Mouse (Mus musculus) large intestine, adult 2 months (tissue): ENCODE results near the gene Ppp1r37. TPM values are rescaled to one million over a fixed set of nuclear protein-coding genes. Genes with fewer than 3 reads are reported as not detected.

ENCODE experiments used
- DNase-seq: peaks from one replicate; pipeline ENCODE4 v3.0.0-alpha.2; 2012; ENCODE audit warnings: low read depth, low spot score
- WGBS: fragments of 180-500 bp; shearing (Covaris S2); methylation state at CpG from one replicate; pipeline ENCODE4 v1.1.7; 2018; 5-methylcytosine and 5-hydroxymethylcytosine counted together
- polyA plus RNA-seq: library from polyadenylated mRNA; depleted of rRNA; stranded (reverse); fragments of >200 nt; gene quantifications from 2 replicates; pipeline ENCODE4 v1.2.3, GENCODE M21; 2012

The Ppp1r37 gene
- polyA plus RNA-seq, 1 experiment = 78.1 TPM

DNA sequence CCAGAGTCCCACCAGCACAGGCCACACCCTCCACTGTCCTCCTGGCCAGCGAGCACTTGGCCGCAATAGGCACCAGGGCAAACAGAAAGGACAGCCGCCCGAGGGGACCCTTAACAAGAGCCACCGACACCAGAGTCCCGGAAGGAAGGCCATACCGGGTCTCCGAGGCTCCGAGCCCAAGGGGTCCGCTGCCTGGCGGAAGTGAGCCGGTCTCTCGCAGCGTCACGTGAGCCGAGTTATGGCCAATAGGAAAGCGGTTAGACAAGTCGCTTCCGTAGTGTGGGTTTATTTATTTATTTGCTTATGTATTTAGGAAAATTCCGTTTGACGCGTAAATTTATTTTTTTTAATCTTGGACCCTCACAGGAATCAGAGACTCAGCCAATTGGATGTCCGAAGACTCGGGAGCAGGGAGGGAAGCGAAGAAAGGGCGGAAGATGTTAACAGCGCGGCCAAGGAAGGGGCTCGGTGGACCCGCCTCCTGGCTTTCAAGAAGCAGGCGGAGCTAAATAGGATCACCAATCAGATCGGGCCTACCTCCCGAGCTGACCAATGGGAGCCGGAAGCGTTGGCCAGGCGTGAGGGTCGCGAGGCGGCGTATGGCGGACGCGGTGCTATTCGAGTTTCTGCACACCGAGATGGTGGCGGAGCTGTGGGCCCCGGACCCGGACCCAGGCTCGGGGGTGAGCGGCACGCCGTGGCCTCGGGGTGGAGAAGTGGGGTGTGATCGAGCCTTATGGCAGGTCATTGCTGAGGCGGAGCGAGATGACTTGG is 54.5 kb downstream of the Ppp1r37 start, which contains the start of the genes Bloc1s3 and Trappc6a:
Gene Bloc1s3 (minus strand): TSS at position 218 of the 774 bp plus-strand sequence.
Gene Trappc6a (plus strand): TSS at position 246 of the 774 bp plus-strand sequence.
- WGBS = under 1% methylated on average over 56 of the region's 56 CpGs
- peak; percentile 86 for DNase-seq

DNA sequence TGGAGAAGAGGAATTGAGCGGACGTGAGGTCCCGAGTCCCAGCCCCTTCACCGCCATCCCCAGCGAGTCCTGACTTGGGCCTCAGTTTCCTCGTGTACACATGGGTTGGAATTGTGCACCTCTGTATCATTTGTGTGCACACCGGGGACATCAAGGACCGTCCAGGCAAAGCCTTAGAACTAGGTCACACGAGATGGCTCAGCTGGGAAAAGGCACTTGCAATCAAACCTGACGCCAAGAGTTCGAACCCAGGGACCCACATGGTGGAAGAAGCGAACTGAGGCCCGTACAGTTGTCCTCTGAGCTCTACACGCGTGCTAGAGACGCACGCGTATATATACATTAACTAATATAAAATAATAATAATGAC is 55.3 kb downstream of the Ppp1r37 start:
- 5% methylated on average over 18 of the region's 18 CpGs for WGBS
- no peak for DNase-seq

DNA sequence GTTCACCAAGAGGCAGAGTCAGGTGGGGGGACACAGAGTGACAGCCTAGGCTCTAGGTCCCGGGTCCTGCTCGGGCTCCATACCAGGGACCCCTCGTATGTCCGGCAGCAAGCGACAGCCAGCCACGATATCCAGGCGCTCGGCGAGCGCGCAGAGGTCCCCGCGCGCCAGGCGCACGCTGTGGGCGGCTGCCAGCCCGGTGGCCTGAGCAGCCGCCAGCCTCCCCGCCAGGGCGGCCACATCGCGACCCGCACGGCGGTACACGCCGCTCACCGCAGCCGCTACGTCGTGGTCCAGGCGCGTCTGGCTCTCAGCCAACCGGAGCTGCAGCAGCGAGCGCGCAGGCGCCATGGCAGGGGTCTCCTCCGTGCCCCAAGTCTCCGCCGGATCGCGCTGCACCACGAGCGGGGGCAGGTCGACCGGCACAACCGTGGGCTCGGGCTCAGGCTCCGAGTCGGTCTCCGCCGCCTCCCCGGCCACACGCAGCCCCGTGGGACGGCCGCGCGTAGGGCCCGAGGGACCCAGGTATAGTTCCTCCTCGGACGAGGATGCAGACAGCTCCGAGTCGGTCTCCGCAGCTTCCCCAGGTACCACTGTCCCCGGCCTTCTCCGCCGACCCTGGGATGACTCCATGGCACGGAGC is 55.8 kb downstream of the Ppp1r37 start:
- 18% methylated on average over 71 of the region's 71 CpGs for WGBS
- no peak for DNase-seq

DNA sequence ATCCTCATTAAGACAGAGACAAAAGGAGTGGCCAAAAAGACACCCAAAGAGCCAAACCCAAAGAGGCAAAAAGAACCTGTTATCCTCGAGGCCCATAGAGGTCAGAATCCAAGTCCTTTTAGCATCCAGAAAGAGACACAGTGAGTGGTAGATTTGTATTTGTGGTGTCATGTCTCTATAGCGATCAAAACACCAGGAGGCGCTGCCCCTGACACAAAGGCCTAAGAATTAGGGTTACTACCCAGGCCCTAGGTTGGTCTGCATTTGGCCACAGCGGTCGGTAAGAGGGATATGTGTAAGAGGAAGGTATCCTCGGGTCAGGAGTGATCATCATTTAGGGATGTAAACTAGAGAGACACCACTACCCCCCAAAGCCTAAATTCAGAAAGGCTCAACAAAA is 56.5 kb downstream of the Ppp1r37 start:
- WGBS = 63% methylated on average over 6 of the region's 6 CpGs
- DNase-seq = no peak

DNA sequence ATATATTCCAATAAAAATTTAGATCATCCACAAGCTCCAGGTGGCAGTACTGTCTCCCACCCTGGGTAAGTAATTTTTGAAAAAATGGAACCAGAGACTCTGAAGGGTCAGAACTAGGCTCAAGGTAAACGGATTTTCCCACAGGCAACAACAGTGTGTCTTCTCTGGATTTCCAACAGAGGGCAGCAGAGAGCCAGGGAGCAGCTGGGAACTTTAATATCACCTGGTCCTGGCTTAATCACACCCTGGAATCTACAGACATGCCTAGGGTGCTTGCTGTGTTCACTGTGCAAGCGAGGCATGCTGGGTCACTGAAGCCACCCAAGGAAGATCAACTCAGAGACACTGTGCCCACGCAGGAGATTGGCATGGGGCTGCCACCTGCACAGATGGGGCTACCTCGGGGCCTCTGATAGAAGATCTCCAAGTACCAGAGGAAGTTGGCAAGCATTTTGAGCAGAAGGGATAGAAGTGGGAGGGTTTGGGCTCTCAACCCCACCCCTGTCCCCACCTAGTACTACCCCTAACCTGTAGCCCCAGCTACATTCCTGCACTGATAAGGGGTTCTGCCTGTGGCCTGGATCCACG is 59.3 kb downstream of the Ppp1r37 start:
- DNase-seq = peak; percentile 57
- 21% methylated on average over 5 of the region's 5 CpGs for WGBS

DNA sequence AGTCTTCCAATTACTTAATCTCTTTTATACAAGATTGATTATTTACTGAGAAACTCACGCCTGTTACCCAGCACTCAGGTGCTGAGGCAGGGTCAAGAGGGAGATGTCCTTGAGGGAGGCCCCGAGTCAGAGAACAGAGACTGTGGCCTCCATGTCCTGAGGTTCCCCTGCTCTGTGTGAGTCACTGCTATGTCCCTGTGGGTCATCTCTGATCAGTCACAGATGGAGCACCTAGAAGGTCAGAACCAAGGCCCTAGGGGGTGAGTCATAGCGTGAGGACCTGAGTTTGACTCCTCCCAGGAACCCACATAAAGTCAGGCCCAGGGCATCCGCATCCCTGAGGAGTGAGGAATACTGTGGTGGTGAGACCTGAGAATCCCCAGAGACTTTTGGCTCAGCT is 61.2 kb downstream of the Ppp1r37 start:
- DNase-seq = no peak
- WGBS = 69% methylated on average over 4 of the region's 4 CpGs

DNA sequence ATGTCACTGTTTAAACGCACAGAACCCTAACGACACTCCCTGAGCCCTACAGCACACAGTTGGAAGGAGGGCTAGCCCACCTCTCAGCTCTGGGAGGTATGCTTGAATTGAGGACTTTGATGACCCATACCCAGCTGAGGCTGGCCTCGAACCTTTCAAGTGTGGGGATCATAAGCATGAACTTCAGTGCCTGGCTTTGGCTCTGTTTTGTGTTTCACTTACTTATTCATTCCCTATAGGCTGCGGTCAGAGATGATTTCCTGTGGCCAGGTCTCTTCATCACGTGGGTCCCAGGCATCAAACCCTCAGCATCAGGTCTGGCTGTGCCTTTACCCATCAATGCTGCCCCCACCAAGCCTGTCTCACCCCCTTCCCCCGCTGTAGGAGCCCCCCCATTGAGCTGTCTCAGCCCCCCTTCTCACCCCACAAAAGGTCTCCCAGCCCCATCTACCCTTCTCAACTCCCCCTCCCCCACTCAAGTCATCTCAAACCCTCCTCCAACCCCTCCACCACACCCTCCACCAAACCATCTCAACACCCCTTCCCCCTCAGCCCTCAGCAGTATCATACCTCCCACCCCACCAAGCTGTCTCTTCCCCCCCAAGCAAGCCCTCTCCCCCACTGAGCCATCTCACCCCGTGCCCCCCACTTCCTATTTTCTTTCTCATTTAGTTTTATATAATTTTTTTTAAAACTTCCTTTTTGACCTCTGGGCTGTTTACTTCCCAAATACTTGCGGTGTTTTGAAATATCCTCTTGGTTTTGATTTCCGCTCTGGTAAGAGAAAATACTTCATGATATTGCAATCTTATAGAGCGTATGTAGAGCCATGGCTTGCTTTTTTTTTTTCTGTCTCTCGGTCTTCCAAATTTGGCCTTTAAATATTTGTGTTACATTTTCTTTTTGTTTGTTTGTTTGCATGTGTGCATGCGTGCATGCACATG is 62.2 kb downstream of the Ppp1r37 start:
- 62% methylated on average over 12 of the region's 12 CpGs for WGBS
- no peak for DNase-seq

DNA sequence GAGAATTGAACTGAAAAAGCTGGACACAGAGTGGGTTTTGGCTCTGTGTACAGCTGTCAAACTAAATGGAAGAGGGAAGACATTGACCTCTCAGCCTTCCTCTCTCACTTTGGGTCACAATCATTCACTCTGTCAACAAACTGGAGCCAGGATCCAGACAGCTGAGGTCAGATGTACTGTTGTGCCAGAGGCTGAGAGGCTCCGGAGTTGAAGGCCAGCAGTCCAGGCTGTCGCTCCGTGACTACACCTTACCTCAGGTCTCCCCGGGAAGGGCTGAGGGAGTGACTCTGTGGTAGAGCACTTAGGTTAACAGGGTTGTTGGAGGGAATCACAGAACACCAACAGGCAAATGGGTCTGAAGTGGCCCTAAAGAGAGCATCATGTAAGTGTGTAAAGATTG is 64.5 kb downstream of the Ppp1r37 start:
- WGBS = 64% methylated on average over 4 of the region's 4 CpGs
- no peak for DNase-seq

DNA sequence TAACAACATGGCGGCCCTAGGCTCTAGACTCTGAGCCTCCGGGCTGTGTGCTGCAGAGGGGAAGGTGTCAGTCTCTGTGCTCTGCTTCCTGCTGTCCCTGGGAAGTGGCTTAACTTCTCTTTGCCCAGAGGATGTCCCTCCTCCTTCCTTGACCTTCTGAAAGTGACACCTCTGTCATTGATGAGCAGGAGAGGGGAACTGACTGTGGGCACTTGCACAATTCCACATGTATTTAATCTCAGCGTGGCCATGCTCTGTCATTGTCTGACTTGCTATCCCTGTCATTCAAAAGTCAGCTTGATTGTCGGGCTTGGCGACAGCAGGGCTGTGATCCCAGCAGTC is 66.7 kb downstream of the Ppp1r37 start:
- WGBS = 70% methylated on average over 5 of the region's 5 CpGs
- DNase-seq = no peak

DNA sequence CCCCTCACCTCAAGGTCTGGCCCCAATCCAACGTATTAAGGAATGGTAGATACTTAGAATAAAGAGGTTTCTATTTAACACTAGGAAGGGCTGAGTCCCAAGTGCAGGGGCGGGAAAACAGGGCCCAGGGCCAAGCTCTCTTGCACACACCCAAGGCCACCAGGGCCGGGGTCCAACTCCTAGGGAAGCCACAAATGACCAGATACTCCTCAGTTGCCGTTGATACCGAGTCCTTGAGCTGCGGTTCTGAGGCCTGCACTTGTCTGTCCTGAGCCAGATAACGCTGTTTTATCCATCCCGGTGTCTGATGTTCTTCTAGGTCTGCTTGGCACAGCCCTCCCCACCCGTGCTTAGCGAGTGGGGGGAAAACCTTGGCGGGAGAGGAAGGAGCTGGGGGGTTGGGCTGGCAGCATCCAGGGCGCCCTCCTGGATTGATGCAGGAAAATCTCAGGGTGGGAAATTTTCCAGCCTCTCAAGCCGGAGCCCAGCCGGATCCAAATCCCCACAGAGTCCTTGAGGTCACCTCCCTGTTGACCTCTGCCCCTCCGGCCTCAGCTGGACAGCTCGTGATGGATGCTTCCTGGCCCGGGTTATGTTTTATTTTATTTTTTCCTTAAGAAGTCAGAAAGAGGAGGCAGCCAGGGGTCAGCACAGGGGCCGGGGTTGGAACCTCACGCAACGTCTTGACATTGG is 67.2 kb downstream of the Ppp1r37 start:
- 56% methylated on average over 20 of the region's 20 CpGs for WGBS
- DNase-seq = no peak

DNA sequence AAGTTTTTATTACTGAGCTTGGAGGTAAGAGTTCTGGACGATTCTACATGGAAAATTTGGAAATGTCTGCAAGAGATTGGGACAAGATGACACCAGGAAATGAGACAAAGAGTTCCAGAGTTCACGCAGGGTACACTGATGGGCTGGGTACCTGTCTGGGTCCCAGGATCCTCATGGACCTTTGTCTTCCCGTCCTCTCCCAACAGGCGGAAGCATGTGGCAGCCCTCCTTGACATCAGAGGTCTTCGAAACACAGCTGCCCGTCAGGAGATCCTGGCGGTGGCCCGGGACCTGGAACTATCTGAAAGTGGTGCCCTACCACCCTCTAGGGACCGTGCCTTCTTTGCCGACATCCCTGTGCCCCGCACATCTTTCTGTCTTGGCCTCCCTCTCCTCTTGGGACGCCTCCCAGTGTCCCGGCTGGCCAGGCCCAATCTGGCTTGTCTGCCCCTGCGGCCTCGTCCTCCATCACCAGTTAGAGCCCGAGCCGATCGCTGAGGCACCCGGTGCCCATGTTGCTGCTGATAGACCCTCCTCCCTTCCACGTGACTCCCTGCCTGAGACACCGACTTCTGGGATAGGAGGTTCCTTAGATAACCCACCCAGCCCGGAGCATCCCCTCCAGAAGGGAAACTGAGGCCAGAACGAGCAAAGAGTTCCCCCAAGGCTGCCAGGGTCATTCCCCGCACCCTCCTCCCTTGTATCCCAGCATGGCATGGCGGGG is 68.0 kb downstream of the Ppp1r37 start:
- 74% methylated on average over 25 of the region's 25 CpGs for WGBS
- no peak for DNase-seq

DNA sequence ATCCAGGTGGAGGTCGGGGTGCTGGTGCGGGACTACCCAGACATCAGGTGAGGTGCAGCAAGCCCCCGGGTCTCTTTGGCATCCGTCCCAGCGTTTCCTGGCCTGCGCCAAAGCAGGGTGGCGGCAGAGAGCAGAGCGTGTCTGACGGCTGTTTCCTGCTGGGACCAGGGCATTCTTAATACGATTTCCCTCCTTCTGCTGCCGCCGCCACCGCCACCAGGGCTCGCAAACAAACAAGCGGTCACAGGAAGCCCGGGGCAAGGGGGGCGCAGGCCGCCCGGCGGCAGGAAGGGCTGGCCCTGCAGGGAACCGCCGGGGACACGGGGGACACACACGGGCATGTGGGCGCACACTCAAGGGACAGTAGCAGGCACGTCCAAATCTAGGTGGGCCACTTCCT is 71.1 kb downstream of the Ppp1r37 start:
- WGBS = 3% methylated on average over 26 of the region's 26 CpGs
- DNase-seq = no peak

DNA sequence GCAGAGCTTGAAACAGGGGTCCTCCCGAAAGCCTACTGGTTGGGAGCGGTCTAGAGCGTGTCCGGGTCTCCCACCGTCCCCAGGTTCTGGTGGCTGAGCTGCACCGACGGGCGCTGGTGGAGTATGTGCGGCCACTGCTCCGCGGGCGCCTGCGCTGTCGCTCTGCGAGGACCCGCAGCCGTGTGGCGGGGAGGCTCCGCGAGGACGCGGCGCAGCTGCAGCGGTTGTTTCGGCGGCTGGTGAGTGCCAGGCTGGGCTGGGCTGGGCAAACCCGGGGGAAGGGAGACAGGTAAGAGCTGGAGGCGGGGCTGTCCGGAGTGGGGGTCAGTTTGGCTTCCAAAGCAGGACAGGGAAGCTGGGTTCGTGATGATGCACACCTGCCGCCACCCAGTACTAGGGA is 73.4 kb downstream of the Ppp1r37 start:
- WGBS = 15% methylated on average over 31 of the region's 31 CpGs
- no peak for DNase-seq

DNA sequence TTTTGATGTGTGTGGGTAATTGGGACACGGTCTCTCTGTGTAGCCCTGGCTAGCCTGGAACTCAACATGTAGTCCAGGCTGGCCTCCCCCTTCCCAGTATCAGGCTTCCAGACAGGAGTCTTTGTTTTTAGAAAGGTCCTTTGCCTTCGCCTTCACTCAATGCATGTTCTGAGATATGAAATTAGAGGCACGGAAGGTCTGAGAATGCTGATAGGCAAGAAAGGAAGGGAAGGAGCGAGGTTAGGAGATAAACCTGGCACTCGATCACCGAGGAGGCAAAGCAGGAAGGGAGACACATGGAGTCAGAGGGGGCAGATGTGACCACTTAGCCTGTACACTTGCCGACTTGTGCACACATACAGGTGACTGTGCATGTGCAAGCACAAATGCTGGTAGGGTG is 76.3 kb downstream of the Ppp1r37 start:
- 82% methylated on average over 7 of the region's 7 CpGs for WGBS
- no peak for DNase-seq

DNA sequence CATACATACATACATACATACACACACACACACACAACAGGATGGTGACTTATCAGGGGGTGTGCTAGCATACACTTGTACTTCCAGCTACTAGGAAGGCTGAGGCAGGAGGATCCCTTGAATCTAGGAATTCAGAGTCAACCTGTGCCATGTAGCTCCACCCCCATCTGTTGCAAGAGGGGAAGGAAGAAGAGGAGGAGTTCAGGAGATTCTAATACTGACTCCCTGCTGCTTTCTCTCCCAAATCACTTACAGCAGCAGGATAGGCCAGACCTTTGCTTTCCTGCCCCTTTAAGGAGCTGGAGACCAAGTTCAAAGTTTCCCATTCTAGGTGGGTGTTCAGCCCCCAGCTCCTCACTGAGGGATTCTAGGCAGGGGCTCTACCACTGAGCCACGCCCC is 77.4 kb downstream of the Ppp1r37 start:
- 71% methylated on average over 1 of the region's 1 CpGs for WGBS
- DNase-seq = no peak

DNA sequence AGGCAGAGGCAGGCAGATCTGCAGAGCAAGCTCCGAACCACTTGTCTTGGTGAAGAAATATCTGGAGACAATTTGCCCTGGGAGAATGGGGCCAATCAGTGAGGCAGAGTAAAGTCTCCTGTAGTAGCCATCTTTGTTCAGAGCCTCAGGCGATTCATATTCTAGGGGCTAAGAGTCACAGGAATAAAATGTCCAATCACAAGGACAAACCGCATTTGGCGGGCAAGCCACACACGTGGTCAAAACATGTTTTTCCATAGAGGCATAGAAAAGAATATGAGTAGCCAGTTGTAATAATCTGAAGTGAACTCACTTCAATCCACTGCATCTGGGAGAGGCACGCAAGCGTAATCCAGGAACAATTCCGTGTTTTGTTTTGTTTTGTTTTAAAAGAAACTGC is 79.6 kb downstream of the Ppp1r37 start:
- 81% methylated on average over 8 of the region's 8 CpGs for WGBS
- DNase-seq = no peak
